Mouse (Mus musculus): ENCODE data around the gene Gh.

The Gh gene

GRCm38 (mm10) chr11:106268326-106269059, 33.2 kb downstream of the Gh start:
- DNase-seq, result peak; percentile 97

- peak; percentile 88 for DNase-seq
Observed at GRCm38 (mm10) chr11:106267871-106268270, 33.8 kb downstream of the Gh start.

DNA sequence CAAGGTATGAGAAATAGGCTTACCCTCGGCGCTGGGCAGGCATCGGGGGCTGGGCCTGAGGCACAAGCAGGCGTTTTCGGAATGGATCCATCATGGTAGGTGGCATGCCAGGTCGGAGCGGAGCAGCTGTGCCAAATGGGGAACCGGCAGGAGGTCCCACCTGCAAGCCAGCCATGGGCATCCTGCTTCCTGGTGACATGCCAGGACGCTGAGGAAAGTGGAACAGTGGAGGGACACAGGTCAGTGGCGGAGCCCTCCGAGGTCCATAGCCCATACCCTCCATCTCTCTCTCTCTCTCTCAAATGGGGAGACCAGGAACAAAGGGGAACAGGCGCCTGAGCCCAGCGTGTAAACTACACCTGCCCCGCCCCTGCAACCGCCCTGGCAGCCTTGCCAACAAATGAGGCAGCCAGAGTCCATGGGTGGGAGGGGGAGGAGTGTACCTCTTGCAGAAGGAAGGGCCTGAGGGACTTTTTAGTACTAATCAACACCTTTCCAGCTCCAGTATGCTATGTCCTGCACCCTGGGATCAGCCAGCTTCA, 34.3 kb downstream of the Gh start:
- peak; percentile 97 for DNase-seq

DNA sequence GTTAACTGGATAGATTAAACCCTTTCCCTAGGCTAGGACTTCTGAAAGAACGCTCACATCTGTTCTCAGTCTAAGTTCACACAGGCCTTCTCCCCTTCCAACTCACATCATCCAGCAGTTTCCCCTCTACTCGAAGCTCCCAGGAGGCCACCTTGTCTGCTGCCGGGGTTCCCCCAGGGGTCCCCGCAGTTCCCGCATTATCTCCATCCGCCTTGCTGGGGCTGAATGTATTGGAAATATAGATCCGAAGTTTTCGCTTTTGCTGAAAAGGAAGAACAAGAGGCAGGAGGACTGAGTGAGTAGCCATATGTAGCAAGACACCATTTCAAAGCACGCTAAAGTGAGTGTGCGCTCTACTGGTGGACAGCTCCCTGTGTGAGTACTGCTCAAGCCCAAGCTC, 35.2 kb downstream of the Gh start:
- no peak for DNase-seq

GRCm38 (mm10) chr11:106265570-106265969, 36.1 kb downstream of the Gh start:
- DNase-seq, result no peak

- peak; percentile 42 for DNase-seq
Observed at GRCm38 (mm10) chr11:106264988-106265387, 36.7 kb downstream of the Gh start.

- peak; percentile 64 for DNase-seq
Observed at GRCm38 (mm10) chr11:106263963-106264362, 37.7 kb downstream of the Gh start.

GRCm38 (mm10) chr11:106260826-106261450, 40.7 kb downstream of the Gh start:
- no peak for DNase-seq

DNA sequence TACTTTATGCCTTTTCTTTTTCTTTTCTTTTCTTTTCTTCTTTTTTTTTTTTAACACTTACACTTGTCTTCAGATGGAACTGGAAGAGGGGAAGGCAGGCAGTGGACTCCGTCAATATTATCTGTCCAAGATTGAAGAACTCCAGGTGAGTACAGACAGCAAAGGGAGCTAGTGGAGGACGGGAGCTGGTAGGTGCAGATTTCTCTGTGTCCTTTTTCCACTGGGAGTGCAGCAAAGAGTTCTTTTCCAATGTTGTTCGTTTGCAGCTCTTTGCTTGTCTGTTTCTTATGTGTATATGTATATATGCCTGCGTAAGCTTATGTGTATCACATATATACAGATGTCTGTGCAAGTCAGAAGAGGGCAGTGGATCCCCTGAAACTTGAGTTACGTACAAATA, 44.9 kb downstream of the Gh start:
- no peak for DNase-seq

DNA sequence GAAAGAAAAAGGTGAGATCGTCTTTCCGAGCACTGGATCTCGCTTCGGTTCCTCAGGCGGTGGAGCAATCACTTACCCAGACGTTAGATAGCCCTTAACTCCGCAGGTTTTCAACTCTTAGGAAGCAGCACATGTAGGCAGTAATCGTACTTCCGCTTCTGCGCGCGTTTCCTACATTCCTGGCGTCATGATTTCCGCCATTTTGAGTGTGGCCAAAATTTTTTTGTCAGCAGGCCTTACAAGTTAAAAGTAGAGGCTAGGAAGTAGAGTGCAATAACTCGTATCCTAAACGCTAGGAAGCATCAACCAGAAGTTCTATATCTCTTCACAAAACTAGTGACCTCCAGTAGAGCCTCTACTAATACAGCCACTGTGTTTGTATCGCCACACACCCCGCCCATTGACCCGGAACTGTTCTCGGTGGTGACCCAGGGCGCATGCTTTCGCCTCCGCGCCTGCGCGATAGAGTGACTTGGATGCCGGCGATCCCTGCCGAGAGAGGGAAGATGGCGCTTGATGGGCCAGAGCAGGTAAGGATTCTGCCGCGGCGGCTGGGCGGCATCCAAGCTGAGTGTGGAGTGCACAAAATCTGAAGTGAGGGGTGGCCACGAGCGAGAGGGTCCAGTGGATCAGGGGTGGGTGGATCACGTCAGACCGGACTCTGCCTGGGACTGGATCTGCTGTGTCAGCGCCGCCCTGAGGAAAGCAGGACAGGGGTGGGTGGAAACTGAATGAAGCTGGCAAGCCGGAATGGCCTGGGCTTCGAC, 45.8 kb downstream of the Gh start, which contains the start of the genes Ftsj3 and Psmc5:
Ftsj3 (minus strand) TSS at position 395 of the 767 bp plus-strand sequence.
Psmc5 (plus strand) TSS at position 470 of the 767 bp plus-strand sequence.
- peak; percentile 96 for DNase-seq

- no peak for DNase-seq
Observed at GRCm38 (mm10) chr11:106255174-106255573, 46.5 kb downstream of the Gh start.

DNA sequence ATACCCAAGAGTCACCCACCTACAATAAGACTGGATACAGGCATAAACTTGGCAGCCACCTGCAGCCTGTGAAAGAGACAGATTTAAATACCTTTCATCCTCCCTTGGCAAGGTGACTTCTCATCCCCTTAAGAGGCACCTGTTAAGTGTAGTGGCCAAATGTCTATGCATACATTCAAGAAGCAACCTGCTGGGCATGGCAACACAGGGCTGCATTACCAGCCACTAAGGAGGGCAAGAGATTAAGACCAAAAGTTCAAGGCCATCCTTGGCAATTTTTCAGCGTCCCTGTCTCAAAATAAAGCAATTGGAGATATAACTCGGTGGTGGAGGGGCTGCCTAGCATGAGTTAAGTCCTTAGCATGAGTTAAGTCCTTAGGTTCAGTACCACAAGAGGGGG, 46.9 kb downstream of the Gh start:
- peak; percentile 51 for DNase-seq

All from cerebellum, adult 11-12 months (tissue).